Comparison of ENCODE assay signal across 27 mouse cellular contexts in the genomic region with DNA sequence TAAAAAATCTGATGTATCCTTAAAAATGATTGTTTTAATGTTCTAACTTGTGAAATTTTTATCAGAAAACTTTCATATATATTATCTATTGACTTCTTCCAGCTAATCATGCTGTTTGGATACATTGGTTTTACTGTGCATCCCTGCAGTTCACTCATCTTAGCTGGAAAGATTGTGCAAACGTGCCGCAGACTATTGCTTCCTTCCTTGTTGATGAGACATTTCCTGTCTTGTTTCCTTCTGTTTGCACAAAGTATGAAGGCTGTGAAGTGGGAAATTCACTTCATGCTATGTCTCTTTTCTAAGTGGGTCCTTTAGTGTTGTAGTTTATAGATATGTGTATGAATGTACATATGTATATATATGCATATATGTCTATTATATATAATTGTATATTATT. TPM values are rescaled to one million over a fixed set of nuclear protein-coding genes. Genes with fewer than 3 reads are reported as not detected.
"Had no signal": no experiment of that assay in that cellular context is flagged by ENCODE, and none has a peak within 500 bp of the region (broad histone marks: within the 10 kb centered on the region; RNA-seq: fewer than 3 reads in every experiment).

No protein-coding gene starts in this region.

- H3K9ac ChIP-seq: liver, embryonic 15.5 days; liver, postnatal 0 days; lung, embryonic 15.5 days; midbrain, embryonic 13.5 days; midbrain, embryonic 15.5 days; neural tube, embryonic 12.5 days had no signal

- H3K36me3 ChIP-seq: liver, embryonic 15.5 days; lung, embryonic 15.5 days; midbrain, embryonic 15.5 days; neural tube, embryonic 12.5 days had no signal

- H3K4me2 ChIP-seq: liver, embryonic 15.5 days; lung, embryonic 15.5 days; midbrain, embryonic 11.5 days; midbrain, embryonic 13.5 days; midbrain, embryonic 15.5 days; neural tube, embryonic 12.5 days had no signal

- ATAC-seq: liver, postnatal 0 days; lung, postnatal 0 days; midbrain, embryonic 13.5 days; midbrain, embryonic 15.5 days had no signal

- H3K9me3 ChIP-seq: liver, embryonic 15.5 days; lung, embryonic 15.5 days had no signal

- H3K4me3 ChIP-seq: liver, embryonic 15.5 days; lung, embryonic 15.5 days; megakaryocyte, embryonic 14.5 days; midbrain, embryonic 13.5 days; midbrain, embryonic 15.5 days; neural tube, embryonic 12.5 days had no signal

- H3K27ac ChIP-seq: liver, embryonic 15.5 days; lung, embryonic 15.5 days; macrophage; midbrain, embryonic 13.5 days; midbrain, embryonic 15.5 days; neural tube, embryonic 12.5 days had no signal

- DNase-seq: liver, postnatal 0 days; lung, adult 2 months; lung, postnatal 14 days; lung, postnatal 36 days; right cerebral cortex, postnatal 25 days; right cerebral cortex, postnatal 4 days; spleen, adult 18-20 months; thymus, adult 18-20 months; thymus, postnatal 14 days; thymus, postnatal 36 days had no signal

RNA-seq across cellular contexts. Expression of gene Sox21, which starts 4.6 kb away (rescaled TPM):
- total RNA-seq: monocyte, adult 5-6 weeks; neutrophil, adult 5-6 weeks had no signal
- polyA plus RNA-seq: liver, embryonic 15.5 days; liver, postnatal 0 days; macrophage had no signal

RNA-seq across cellular contexts. Expression of gene Gm9376, which starts 25.3 kb away (rescaled TPM):
- total RNA-seq: midbrain, postnatal 0 days; monocyte, adult 5-6 weeks; neutrophil, adult 5-6 weeks had no signal
- polyA plus RNA-seq: liver, embryonic 15.5 days; liver, postnatal 0 days; lung, adult 2 months; lung, embryonic 15.5 days; lung, postnatal 0 days; macrophage; midbrain, embryonic 11.5 days; midbrain, embryonic 13.5 days; midbrain, embryonic 15.5 days; midbrain, postnatal 0 days; neural tube, embryonic 12.5 days; neural tube, embryonic 14.5 days; small intestine, adult 2 months; stomach, embryonic 14.5 days; stomach, embryonic 16.5 days; thymus, postnatal 0 days had no signal
